Mouse (Mus musculus): ENCODE measurements at regions not wholly inside any gene's neighbourhood (a gene's known extent, or its start where the extent isn't known, plus 50 kb on each side); places are given as distances from the start of the nearest gene placed in this dataset.

GRCm38 (mm10) chr10:17213310-17214064 lies 509.5 kb upstream of the Cited2 start:
- no peaks in the 10 kb centered on the region for H3K4me1 ChIP-seq (ENCODE audit: control insufficient read depth, insufficient read depth, low read length)
- H3K4me3 ChIP-seq (ENCODE audit: insufficient read depth, low read depth, low read length) = no peak overlapping the region
- WGBS = 46% methylated on average over 7 of the region's 7 CpGs
- TF ChIP-seq CTCF (conservative IDR thresholded peaks at IDR 0.05; ENCODE audit: insufficient read depth, insufficient read length, low read depth, low read length) (no peak), POLR2A (IDR thresholded peaks at IDR 0.05; ENCODE audit: low read depth, low read length) (no peak)
- DNase-seq = peak; percentile 14
- no peaks in the 10 kb centered on the region for H3K27me3 ChIP-seq (replicated peaks; ENCODE audit: control insufficient read depth, insufficient read depth, low read length)
- no peak overlapping the region for H3K27ac ChIP-seq (ENCODE audit: insufficient read depth, low read depth, low read length)
- no peaks in the 10 kb centered on the region for H3K36me3 ChIP-seq (ENCODE audit: control insufficient read depth, insufficient read depth, low read length)

- DNase-seq = no peak
- 80% methylated on average over 2 of the region's 2 CpGs for WGBS
- no peak overlapping the region for H3K27ac ChIP-seq (ENCODE audit: insufficient read depth, low read depth, low read length)
- no peak for TF ChIP-seq POLR2A (IDR thresholded peaks at IDR 0.05; ENCODE audit: low read depth, low read length)
- no peak for TF ChIP-seq CTCF (conservative IDR thresholded peaks at IDR 0.05; ENCODE audit: insufficient read depth, insufficient read length, low read depth, low read length)
- no peaks in the 10 kb centered on the region for H3K36me3 ChIP-seq (ENCODE audit: control insufficient read depth, insufficient read depth, low read length)
- H3K4me1 ChIP-seq (ENCODE audit: control insufficient read depth, insufficient read depth, low read length) = no peaks in the 10 kb centered on the region
- H3K4me3 ChIP-seq (ENCODE audit: insufficient read depth, low read depth, low read length) = no peak overlapping the region
- H3K27me3 ChIP-seq (replicated peaks; ENCODE audit: control insufficient read depth, insufficient read depth, low read length) = no peaks in the 10 kb centered on the region
Observed at GRCm38 (mm10) chr10:17214065-17214440, 509.0 kb upstream of the Cited2 start.

GRCm38 (mm10) chr10:17215029-17215428 lies 508.0 kb upstream of the Cited2 start:
- Histone ChIP-seq H3K4me1 (ENCODE audit: control insufficient read depth, insufficient read depth, low read length) (no peaks in the 10 kb centered on the region), H3K36me3 (ENCODE audit: control insufficient read depth, insufficient read depth, low read length) (no peaks in the 10 kb centered on the region), H3K27me3 (replicated peaks; ENCODE audit: control insufficient read depth, insufficient read depth, low read length) (no peaks in the 10 kb centered on the region), H3K4me3 (ENCODE audit: insufficient read depth, low read depth, low read length) (no peak overlapping the region), H3K27ac (ENCODE audit: insufficient read depth, low read depth, low read length) (no peak overlapping the region)
- TF ChIP-seq CTCF (conservative IDR thresholded peaks at IDR 0.05; ENCODE audit: insufficient read depth, insufficient read length, low read depth, low read length) (no peak), POLR2A (IDR thresholded peaks at IDR 0.05; ENCODE audit: low read depth, low read length) (no peak)
- DNase-seq = peak; percentile 5
- 56% methylated on average over 3 of the region's 3 CpGs for WGBS

GRCm38 (mm10) chr10:17221495-17221894 lies 501.5 kb upstream of the Cited2 start:
- 60% methylated on average over 2 of the region's 2 CpGs for WGBS
- Histone ChIP-seq H3K4me1 (ENCODE audit: control insufficient read depth, insufficient read depth, low read length) (no peaks in the 10 kb centered on the region), H3K27me3 (replicated peaks; ENCODE audit: control insufficient read depth, insufficient read depth, low read length) (no peaks in the 10 kb centered on the region), H3K36me3 (ENCODE audit: control insufficient read depth, insufficient read depth, low read length) (no peaks in the 10 kb centered on the region), H3K27ac (ENCODE audit: insufficient read depth, low read depth, low read length) (no peak overlapping the region), H3K4me3 (ENCODE audit: insufficient read depth, low read depth, low read length) (no peak overlapping the region)
- no peak for TF ChIP-seq POLR2A (IDR thresholded peaks at IDR 0.05; ENCODE audit: low read depth, low read length)
- TF ChIP-seq CTCF (conservative IDR thresholded peaks at IDR 0.05; ENCODE audit: insufficient read depth, insufficient read length, low read depth, low read length) = no peak
- no peak for DNase-seq

- Histone ChIP-seq H3K27ac (ENCODE audit: insufficient read depth, low read depth, low read length) (no peak overlapping the region), H3K4me3 (ENCODE audit: insufficient read depth, low read depth, low read length) (no peak overlapping the region), H3K36me3 (ENCODE audit: control insufficient read depth, insufficient read depth, low read length) (no peaks in the 10 kb centered on the region), H3K4me1 (ENCODE audit: control insufficient read depth, insufficient read depth, low read length) (no peaks in the 10 kb centered on the region), H3K27me3 (replicated peaks; ENCODE audit: control insufficient read depth, insufficient read depth, low read length) (no peaks in the 10 kb centered on the region)
- 86% methylated on average over 1 of the region's 1 CpGs for WGBS
- TF ChIP-seq CTCF (conservative IDR thresholded peaks at IDR 0.05; ENCODE audit: insufficient read depth, insufficient read length, low read depth, low read length) (no peak), POLR2A (IDR thresholded peaks at IDR 0.05; ENCODE audit: low read depth, low read length) (no peak)
- no peak for DNase-seq
Observed at GRCm38 (mm10) chr10:17225727-17226126, 497.3 kb upstream of the Cited2 start.

- no peak for TF ChIP-seq CTCF (conservative IDR thresholded peaks at IDR 0.05; ENCODE audit: insufficient read depth, insufficient read length, low read depth, low read length)
- no peak for TF ChIP-seq POLR2A (IDR thresholded peaks at IDR 0.05; ENCODE audit: low read depth, low read length)
- no peak overlapping the region for H3K27ac ChIP-seq (ENCODE audit: insufficient read depth, low read depth, low read length)
- H3K4me1 ChIP-seq (ENCODE audit: control insufficient read depth, insufficient read depth, low read length) = no peaks in the 10 kb centered on the region; the same call in 1 of the 2 replicates
- H3K4me3 ChIP-seq (ENCODE audit: insufficient read depth, low read depth, low read length) = no peak overlapping the region
- WGBS = 30% methylated on average over 16 of the region's 16 CpGs
- H3K36me3 ChIP-seq (ENCODE audit: control insufficient read depth, insufficient read depth, low read length) = no peaks in the 10 kb centered on the region
- no peaks in the 10 kb centered on the region for H3K27me3 ChIP-seq (replicated peaks; ENCODE audit: control insufficient read depth, insufficient read depth, low read length)
- DNase-seq = peak; percentile 34
Observed at GRCm38 (mm10) chr10:17230040-17230818, 492.8 kb upstream of the Cited2 start.

All from kidney, adult 2 months (tissue).